Mouse (Mus musculus): ENCODE measurements around the gene Prss21. TPM values are rescaled to one million over a fixed set of nuclear protein-coding genes. Genes with fewer than 3 reads are reported as not detected.
"Not testable (repeated sequence)": the region's sequence is repeated elsewhere in the genome, so short reads cannot be mapped to it uniquely, and the experiment has no call there.

The Prss21 gene
- polyA plus RNA-seq, 1 experiment from 2014 or later: not detected

DNA sequence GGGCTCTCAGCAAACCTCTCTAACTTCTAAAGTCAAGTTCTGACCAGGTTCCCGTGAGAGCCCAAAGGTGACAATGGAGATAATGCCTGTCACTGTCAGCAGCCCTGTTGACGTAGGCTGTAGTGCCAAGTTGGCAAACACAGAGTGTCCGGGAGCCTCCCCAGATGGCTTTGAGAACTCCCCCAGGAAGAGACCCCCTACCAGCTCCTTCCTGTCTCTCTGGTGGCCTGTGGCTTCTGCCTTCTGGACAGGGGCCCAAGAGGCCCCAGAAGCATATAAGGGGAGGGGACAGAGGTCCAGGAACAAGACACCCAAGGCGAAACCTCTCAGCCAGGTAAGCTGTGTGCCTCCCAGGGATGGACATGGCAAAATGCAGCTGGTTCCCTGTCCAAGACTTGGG is 12.7 kb downstream of the Prss21 start, which contains the start of the genes Dcpp1 and Dcpp2:
TSS of gene Dcpp1 (plus strand) at position 301 of the 400 bp plus-strand sequence.
TSS of gene Dcpp2 (plus strand) at position 305 of the 400 bp plus-strand sequence.
- H3K9ac ChIP-seq (ENCODE audit: low read length); H3K9me3 ChIP-seq (replicated peaks; ENCODE audit: control insufficient read depth, low read length); H3K27ac ChIP-seq (ENCODE audit: low read length); H3K36me3 ChIP-seq (ENCODE audit: control insufficient read depth, insufficient read depth, low read length); H3K27me3 ChIP-seq (ENCODE audit: control insufficient read depth, insufficient read depth, low read length); H3K4me1 ChIP-seq (ENCODE audit: control insufficient read depth, insufficient read depth, low read length); ATAC-seq (ENCODE audit: insufficient read depth, low FRiP score); H3K4me2 ChIP-seq (ENCODE audit: low read depth, low read length); H3K4me3 ChIP-seq (replicated peaks; ENCODE audit: low read length): not testable (repeated sequence)
- WGBS: 61% methylated on average over 4 of the region's 4 CpGs

DNA sequence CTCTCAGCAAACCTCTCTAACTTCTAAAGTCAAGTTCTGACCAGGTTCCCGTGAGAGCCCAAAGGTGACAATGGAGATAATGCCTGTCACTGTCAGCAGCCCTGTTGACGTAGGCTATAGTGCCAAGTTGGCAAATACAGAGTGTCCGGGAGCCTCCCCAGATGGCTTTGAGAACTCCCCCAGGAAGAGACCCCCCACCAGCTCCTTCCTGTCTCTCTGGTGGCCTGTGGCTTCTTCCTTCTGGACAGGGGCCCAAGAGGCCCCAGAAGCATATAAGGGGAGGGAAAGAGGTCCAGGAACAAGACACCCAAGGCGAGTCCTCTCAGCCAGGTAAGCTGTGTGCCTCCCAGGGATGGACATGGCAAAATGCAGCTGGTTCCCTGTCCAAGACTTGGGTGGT is 49.3 kb downstream of the Prss21 start, which contains the start of gene Dcpp3:
TSS of gene Dcpp3 (plus strand) at position 301 of the 400 bp plus-strand sequence.
- 55% methylated on average over 4 of the region's 4 CpGs for WGBS
- not testable (repeated sequence) for H3K9ac ChIP-seq (ENCODE audit: low read length); H3K27ac ChIP-seq (ENCODE audit: low read length); H3K4me3 ChIP-seq (replicated peaks; ENCODE audit: low read length); H3K36me3 ChIP-seq (ENCODE audit: control insufficient read depth, insufficient read depth, low read length); H3K27me3 ChIP-seq (ENCODE audit: control insufficient read depth, insufficient read depth, low read length); H3K4me1 ChIP-seq (ENCODE audit: control insufficient read depth, insufficient read depth, low read length); H3K4me2 ChIP-seq (ENCODE audit: low read depth, low read length); ATAC-seq (ENCODE audit: insufficient read depth, low FRiP score); H3K9me3 ChIP-seq (replicated peaks; ENCODE audit: control insufficient read depth, low read length)

Small RNAs within 50 kb of the gene (microRNA-seq; reads per million reads assigned to microRNA genes)
- gene Mir5125: not detected

Other genes with a start within 250 kb of the Prss21 start
- gene Mmp25, start 222.8 kb upstream of the Prss21 start, polyA plus RNA-seq (2015; fragmentation: Nextera tagmentation; extraction: Ambion mirVana): 0.74 and 0.79 TPM in 2 replicates
- 19.6 and 26.1 TPM in 2 replicates for gene Bicdl2, start 207.6 kb upstream of the Prss21 start, polyA plus RNA-seq (2015; fragmentation: Nextera tagmentation; extraction: Ambion mirVana)
- gene Hcfc1r1, start 194.5 kb upstream of the Prss21 start, polyA plus RNA-seq (2015; fragmentation: Nextera tagmentation; extraction: Ambion mirVana): 93.1 and 112 TPM in 2 replicates
- gene Thoc6, start 194.2 kb upstream of the Prss21 start, polyA plus RNA-seq (2015; fragmentation: Nextera tagmentation; extraction: Ambion mirVana): 37.0 and 38.5 TPM in 2 replicates
- 24.1 and 26.6 TPM in 2 replicates for gene Tnfrsf12a, start 190.6 kb upstream of the Prss21 start, polyA plus RNA-seq (2015; fragmentation: Nextera tagmentation; extraction: Ambion mirVana)
- 69.6 and 70.6 TPM in 2 replicates for gene Cldn6, start 188.8 kb upstream of the Prss21 start, polyA plus RNA-seq (2015; fragmentation: Nextera tagmentation; extraction: Ambion mirVana)
- 1.3 and 2.2 TPM in 2 replicates for gene Cldn9, start 184.0 kb upstream of the Prss21 start, polyA plus RNA-seq (2015; fragmentation: Nextera tagmentation; extraction: Ambion mirVana)
- gene 1520401A03Rik, start 145.3 kb upstream of the Prss21 start, polyA plus RNA-seq (2015; fragmentation: Nextera tagmentation; extraction: Ambion mirVana): 0.23 TPM in 1 of 2 replicates, not detected in the other
- 40.9 and 43.3 TPM in 2 replicates for gene Pkmyt1, start 141.7 kb upstream of the Prss21 start, polyA plus RNA-seq (2015; fragmentation: Nextera tagmentation; extraction: Ambion mirVana)
- gene Paqr4, start 127.2 kb upstream of the Prss21 start, polyA plus RNA-seq (2015; fragmentation: Nextera tagmentation; extraction: Ambion mirVana): 25.4 and 28.4 TPM in 2 replicates
- gene Kremen2, start 122.2 kb upstream of the Prss21 start, polyA plus RNA-seq (2015; fragmentation: Nextera tagmentation; extraction: Ambion mirVana): 0.45 and 0.67 TPM in 2 replicates
- 43.3 and 47.0 TPM in 2 replicates for gene Flywch1, start 96.5 kb upstream of the Prss21 start, polyA plus RNA-seq (2015; fragmentation: Nextera tagmentation; extraction: Ambion mirVana)
- gene Flywch2, start 82.0 kb upstream of the Prss21 start, polyA plus RNA-seq (2015; fragmentation: Nextera tagmentation; extraction: Ambion mirVana): 19.4 and 19.8 TPM in 2 replicates
- 334 and 350 TPM in 2 replicates for gene Srrm2, start 77.5 kb upstream of the Prss21 start, polyA plus RNA-seq (2015; fragmentation: Nextera tagmentation; extraction: Ambion mirVana)
- 906 and 920 TPM in 2 replicates for gene Elob, start 38.9 kb upstream of the Prss21 start, polyA plus RNA-seq (2015; fragmentation: Nextera tagmentation; extraction: Ambion mirVana)
- 0.21 TPM in 1 of 2 replicates, not detected in the other for gene Prss33, start 32.0 kb upstream of the Prss21 start, polyA plus RNA-seq (2015; fragmentation: Nextera tagmentation; extraction: Ambion mirVana)
- gene Prss32, start 24.2 kb upstream of the Prss21 start, polyA plus RNA-seq (2015; fragmentation: Nextera tagmentation; extraction: Ambion mirVana): 7.8 and 10.4 TPM in 2 replicates
- gene Prss41, start 23.9 kb upstream of the Prss21 start, polyA plus RNA-seq (2015; fragmentation: Nextera tagmentation; extraction: Ambion mirVana): 2.6 and 3.3 TPM in 2 replicates
- gene Dcpp1, start 12.8 kb downstream of the Prss21 start, polyA plus RNA-seq (2015; fragmentation: Nextera tagmentation; extraction: Ambion mirVana): not detected in 2 replicates
- not detected in 2 replicates for gene Dcpp2, start 12.8 kb downstream of the Prss21 start, polyA plus RNA-seq (2015; fragmentation: Nextera tagmentation; extraction: Ambion mirVana)
- gene Dcpp3, start 49.4 kb downstream of the Prss21 start, polyA plus RNA-seq (2015; fragmentation: Nextera tagmentation; extraction: Ambion mirVana): not detected in 2 replicates
- not detected in 2 replicates for gene Sbp, start 73.6 kb downstream of the Prss21 start, polyA plus RNA-seq (2015; fragmentation: Nextera tagmentation; extraction: Ambion mirVana)
- gene Sbpl, start 87.2 kb downstream of the Prss21 start, polyA plus RNA-seq (2015; fragmentation: Nextera tagmentation; extraction: Ambion mirVana): not detected in 2 replicates
- gene Prss30, start 112.5 kb downstream of the Prss21 start, polyA plus RNA-seq (2015; fragmentation: Nextera tagmentation; extraction: Ambion mirVana): 0.18 and 0.21 TPM in 2 replicates
- gene Prss22, start 130.0 kb downstream of the Prss21 start, polyA plus RNA-seq (2015; fragmentation: Nextera tagmentation; extraction: Ambion mirVana): 4.2 and 6.7 TPM in 2 replicates
- gene Prss27, start 170.1 kb downstream of the Prss21 start, polyA plus RNA-seq (2015; fragmentation: Nextera tagmentation; extraction: Ambion mirVana): 19.0 and 30.0 TPM in 2 replicates
- gene Kctd5, start 205.4 kb downstream of the Prss21 start, polyA plus RNA-seq (2015; fragmentation: Nextera tagmentation; extraction: Ambion mirVana): 54.8 and 56.2 TPM in 2 replicates